Mouse (Mus musculus): ENCODE results near the gene Ifna2.

- TF ChIP-seq CTCF (conservative IDR thresholded peaks at IDR 0.05; ENCODE audit: low read length) = no peak
- TF ChIP-seq POU5F1 (IDR thresholded peaks at IDR 0.05; ENCODE audit: borderline replicate concordance, low read length) = no peak
- TF ChIP-seq NANOG (IDR thresholded peaks at IDR 0.05; ENCODE audit: borderline replicate concordance, low read length) = no peak
Measured at GRCm38 (mm10) chr4:88691259-88691658, 7.5 kb upstream of the Ifna2 start, which contains the start of gene Ifnab.
